Mouse (Mus musculus): Measurements from ENCODE around the gene Dnah7a.
"Not testable (repeated sequence)": the region's sequence is repeated elsewhere in the genome, so short reads cannot be mapped to it uniquely, and the experiment has no call there.

Dnah7a gene

GRCm38 (mm10) chr1:53706431-53707361, at the start of gene Dnah7a:
Gene Dnah7a, minus strand, starts transcription at chr1:53706784.
- DNase-seq (ENCODE audit: low spot score): no peak

DNA sequence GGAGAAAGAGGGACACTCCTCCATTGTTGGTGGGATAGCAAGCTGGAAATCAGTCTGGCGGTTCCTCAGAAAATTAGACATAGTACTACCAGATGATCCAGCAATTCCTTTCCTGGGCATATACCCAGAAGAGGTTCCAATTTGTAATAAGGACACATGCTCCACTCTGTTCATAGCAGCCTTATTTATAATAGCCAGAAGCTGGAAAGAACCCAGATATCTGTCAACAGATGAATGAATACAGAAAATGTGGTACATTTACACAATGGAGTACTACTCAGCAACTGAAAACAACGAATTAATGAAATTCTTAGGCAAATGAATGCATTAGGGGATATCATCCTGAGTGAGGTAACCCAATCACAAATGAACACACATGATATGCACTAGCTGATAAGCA, 46.9 kb upstream of the Dnah7a start:
- not testable (repeated sequence) for DNase-seq (ENCODE audit: low spot score)

DNA sequence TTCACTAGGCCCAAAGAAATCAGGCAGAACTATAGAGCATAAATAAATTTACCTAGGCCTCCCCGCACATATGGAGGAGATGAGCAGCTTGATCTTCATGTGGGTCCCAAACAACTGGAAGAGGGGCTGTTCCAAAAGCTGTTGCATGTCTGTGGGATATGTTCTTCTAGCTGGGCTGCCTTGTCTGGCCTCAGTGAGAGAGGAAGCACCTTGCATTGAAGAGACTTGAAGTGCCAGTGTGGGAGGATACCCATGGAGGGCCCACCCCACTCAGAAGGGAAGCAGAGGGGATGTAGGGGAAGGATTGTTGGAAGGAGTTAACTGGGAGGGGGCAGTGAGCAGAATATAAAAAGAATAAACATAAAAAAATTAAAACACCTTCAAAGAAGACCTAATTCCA, 44.6 kb upstream of the Dnah7a start:
- no peak for DNase-seq (ENCODE audit: low spot score)

DNA sequence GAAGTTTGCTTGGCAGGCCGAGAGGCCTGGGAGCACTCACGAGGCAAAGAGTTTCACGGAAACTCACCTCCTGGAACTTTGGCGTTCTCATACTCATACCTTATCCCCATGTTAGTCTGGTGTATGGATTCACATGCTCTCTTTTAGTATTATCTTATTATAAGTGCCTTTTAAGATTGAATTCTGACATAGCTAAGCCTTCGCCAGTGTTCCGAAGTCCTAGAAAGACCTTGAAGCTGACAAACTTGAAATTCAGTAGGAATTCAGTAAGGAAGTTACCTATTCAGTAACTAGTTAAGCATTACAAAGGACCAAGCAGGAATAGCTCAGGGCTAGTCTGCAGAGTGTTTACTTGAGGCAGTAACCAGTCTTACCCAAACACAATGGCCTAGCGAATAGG, 44.1 kb upstream of the Dnah7a start:
- not testable (repeated sequence) for DNase-seq (ENCODE audit: low spot score)

DNA sequence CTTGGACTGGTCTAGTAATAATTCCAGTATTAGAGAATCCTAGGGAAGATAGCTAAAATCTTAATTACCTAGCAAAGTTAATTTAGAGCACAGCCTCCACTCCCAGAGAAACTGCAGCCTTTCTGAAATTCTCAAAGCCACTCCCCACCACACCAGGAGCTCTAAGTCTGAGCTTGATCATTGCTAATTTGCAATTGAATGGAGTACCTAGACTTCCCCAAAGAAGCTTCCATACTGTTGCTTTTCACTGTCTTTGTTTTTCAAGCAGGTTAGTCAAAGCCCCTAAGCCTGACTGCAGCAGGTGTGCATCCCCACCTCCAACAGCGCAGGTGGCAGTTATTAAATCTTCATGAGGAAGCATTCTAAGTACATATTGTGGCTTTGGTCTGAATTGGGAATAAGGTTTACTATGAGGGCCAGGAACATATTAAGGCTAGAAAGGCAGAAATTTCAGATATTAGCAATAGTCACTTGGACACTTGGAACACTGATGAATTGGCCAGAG, 43.3 kb upstream of the Dnah7a start:
- DNase-seq (ENCODE audit: low spot score): not testable (repeated sequence)

GRCm38 (mm10) chr1:53748571-53748970, 42.0 kb upstream of the Dnah7a start:
- no peak for DNase-seq (ENCODE audit: low spot score)

DNA sequence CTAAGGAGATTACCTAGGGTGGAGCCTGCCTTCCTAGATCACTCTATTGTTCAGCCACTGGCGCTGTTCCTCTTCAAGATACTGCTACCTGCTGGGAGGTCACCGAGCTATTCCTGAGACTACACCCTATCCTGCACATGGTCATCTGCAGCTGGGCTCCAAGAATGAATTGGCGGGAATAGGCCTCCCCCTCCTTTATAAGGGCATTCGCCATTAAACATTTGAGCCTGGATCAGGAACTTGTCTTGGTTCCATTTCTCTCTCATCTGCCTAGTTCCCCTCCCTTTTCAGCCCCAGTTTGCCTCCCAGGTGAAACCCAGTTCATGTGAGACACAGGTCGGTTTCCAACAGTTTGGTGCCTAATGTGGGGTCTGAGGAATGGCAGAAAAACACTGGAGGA, 39.4 kb upstream of the Dnah7a start:
- no peak for DNase-seq (ENCODE audit: low spot score)

DNA sequence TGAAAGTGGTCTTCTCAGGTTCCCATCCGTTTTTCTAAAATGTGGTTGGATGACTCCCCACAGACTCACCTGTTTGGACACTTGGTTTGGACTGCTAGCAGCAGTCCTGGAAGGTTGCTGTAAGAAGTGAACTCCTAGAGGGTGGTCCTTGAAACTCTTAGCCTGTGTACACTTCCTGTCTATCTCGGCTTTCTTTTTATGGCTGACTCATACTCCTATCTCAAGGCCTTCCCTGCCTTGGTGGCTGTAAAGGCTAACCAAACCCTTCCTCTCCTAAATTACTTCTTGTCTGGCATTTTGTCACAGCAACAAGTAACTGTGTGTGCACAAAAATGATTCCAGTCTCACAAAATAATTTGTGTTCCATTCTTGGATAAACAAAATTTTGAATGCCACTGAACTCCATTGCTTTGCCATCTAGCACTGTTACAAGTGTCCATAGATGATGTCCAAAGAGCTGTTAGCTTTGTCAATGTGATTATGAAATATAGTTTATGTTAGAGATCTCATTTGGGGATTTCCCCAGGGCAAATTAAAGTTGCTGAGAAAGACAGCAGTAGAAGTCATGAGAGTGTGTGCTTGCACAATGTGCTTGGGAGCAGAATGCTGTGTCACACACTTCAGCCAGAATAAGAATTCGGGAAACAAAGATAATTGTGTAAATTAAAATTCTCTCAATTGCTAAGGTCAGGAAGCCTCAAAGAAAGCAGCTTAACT, 35.3 kb upstream of the Dnah7a start:
- no peak for DNase-seq (ENCODE audit: low spot score)

- no peak for DNase-seq (ENCODE audit: low spot score)
Observed at GRCm38 (mm10) chr1:53740777-53741336, 34.3 kb upstream of the Dnah7a start.

DNA sequence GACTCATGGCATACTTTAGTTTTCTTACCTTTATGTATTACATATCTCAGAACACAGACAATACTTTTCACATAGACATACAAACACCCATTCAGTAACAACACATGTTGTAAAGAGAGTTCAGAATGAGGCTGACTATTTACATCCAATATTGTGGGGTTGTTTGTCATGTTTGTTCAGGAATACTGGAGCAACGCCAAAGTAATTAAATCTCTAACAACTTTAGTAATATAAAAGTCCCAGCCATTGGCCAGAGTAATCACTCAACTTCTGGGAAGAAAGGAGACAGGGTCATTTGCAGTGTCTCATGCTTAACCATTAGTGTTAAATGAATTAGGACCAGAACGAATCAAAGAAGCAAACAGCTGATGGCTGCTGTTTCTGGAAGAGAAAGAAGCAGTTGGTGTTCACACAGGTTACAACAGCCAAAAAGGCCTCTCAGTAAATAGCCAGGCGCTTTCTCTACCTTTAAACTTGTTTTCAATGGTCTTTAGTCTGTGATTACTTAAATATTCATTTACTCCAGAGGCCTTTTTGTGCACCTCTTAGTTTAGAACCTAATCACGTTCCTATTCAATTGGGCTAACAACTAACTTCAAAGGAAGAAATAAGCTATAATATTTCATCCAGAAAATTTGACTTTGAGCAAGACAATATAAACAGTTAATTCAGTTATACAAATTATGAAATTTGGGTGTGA, 33.6 kb upstream of the Dnah7a start:
- not testable (repeated sequence) for DNase-seq (ENCODE audit: low spot score)

- DNase-seq (ENCODE audit: low spot score): no peak
Observed at GRCm38 (mm10) chr1:53736583-53736982, 30.0 kb upstream of the Dnah7a start.

DNA sequence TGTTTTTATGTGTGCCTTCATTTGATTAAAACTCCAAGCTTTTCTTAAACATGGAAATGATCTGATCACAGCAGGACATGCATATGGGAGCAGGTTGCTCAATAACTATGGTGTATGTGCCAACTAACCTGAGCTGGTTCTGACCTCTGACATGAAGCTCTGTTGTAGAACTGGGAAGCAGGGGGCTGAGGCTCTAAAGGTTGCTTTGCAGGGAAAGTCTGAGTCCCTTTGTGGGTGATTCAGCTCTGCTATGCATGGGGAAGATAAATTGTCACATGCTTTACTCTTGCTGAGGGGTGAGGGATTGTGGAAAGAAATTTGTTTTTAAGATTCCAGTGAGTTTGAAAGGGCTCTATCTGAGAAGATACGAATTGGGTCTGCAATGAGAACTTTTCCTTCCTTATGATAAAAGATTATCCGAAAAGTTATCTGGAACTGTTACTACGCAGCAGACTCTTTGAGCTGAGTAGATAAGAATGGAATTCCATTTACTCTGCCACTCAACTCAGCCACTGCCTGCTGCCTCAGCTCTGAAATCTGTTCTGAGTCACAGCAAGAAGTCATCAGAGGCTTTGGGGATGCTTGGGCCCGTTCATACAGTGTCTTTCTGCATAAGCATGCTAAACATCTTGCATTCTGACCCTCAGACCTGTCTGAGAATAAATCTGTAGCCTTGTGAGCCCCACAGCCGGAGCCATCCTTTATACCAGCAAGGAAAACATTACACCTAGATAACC, 22.1 kb upstream of the Dnah7a start:
- no peak for DNase-seq (ENCODE audit: low spot score)

DNA sequence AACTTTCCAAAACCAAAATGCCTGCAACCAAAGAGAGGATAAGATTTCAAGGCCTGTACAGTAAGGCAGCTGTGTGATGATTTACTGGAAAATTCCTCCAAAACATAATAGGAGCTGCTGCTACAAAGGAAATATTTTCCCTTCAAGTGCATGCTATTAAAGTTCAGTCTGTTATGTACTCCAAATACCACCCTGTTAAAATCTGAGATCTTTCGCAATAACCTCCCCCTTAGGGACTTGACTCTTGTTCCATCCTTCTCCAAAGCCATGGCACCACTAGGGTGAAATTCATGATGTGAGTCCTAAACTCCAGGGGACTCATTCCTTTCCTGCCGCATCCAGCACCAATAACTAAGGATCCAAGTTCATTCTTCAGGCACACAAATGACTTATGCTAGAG, 20.3 kb upstream of the Dnah7a start:
- no peak for DNase-seq (ENCODE audit: low spot score)

DNA sequence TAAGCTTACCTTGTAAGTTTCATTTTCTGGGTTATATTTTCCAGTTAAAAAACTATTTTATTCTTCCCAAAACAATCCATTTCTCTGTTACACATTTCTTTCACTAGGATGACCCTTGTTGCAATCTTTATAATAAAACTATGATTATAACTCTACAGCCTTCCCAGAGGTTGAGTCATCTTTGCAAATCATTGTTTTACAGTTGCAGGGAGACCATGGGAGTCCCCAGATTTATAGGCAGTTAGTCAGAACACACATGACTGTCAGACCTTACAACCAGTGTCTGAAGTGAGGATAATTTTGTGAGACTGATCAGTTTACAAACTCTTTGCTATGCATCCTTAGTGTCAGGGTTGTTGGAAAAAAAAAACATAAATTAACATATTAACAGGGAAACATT, 14.8 kb upstream of the Dnah7a start:
- DNase-seq (ENCODE audit: low spot score): no peak

GRCm38 (mm10) chr1:53720601-53721351, 14.2 kb upstream of the Dnah7a start:
- no peak for DNase-seq (ENCODE audit: low spot score)

DNA sequence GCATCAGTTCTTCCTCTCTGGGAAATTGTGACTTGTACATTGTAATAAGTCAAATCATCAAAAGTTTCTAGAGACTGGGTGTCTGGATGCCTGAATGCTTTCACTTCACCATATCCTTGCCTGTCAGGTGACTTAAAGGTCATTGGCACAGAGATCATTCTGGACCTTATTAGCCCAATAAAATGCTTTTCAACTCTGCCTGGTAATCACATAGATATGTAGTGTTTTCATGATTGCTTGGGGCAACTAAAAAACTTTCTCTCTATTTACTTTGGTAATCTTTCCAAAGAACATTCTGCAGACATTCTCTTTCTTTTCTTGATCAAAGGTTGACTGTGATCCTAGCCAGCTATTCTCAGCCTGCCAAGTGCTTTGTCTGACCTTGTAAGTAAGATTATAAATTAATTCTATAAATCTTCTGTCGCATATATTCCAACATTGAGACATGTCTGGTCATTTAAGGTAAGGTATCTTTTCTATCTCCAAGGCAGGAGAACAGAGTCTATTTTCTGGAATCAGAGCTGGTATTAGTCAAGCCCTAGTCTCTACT, 9.5 kb upstream of the Dnah7a start:
- no peak for DNase-seq (ENCODE audit: low spot score)

DNA sequence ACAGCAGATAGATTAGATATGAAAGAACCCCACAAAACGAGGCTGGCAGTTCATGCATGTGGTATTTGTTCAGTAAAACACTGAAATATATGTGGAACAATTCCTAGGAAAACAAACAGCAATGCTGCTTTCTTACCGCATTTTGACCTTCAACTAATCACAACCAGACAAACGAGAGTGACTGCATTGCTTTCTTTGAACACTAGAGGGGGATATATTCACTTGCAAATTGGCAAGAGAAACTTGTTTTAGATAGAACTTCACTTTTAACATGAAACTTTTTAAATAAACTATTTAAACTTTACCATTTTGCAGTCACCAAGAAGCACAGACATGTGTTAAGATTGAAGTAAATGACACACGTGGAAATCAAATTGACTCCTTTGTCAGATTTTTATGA, 8.9 kb upstream of the Dnah7a start:
- no peak for DNase-seq (ENCODE audit: low spot score)

- not testable (repeated sequence) for DNase-seq (ENCODE audit: low spot score)
Observed at GRCm38 (mm10) chr1:53713383-53713782, 6.8 kb upstream of the Dnah7a start.

- DNase-seq (ENCODE audit: low spot score): no peak
Observed at GRCm38 (mm10) chr1:53711069-53711468, 4.5 kb upstream of the Dnah7a start.

GRCm38 (mm10) chr1:53709602-53710001, 3.0 kb upstream of the Dnah7a start:
- not testable (repeated sequence) for DNase-seq (ENCODE audit: low spot score)

Data from urinary bladder, postnatal 10 days (tissue).